Mouse (Mus musculus): Measurements from ENCODE around the gene E030030I06Rik.

E030030I06Rik gene

GRCm38 (mm10) chr10:22149073-22149690 lies at the start of gene E030030I06Rik:
Gene E030030I06Rik, minus strand, starts transcription at chr10:22149270.
- WGBS, result 1% methylated on average over 37 of the region's 37 CpGs

- 21% methylated on average over 7 of the region's 10 CpGs for WGBS
These were observed 42.0 kb upstream of the E030030I06Rik start for GRCm38 (mm10) chr10:22191035-22191434.

- WGBS, result 93% methylated on average over 2 of the region's 2 CpGs
These were observed 27.4 kb upstream of the E030030I06Rik start for GRCm38 (mm10) chr10:22176515-22176914.

- 84% methylated on average over 2 of the region's 2 CpGs for WGBS
These were observed 25.1 kb upstream of the E030030I06Rik start for GRCm38 (mm10) chr10:22174190-22174487.

GRCm38 (mm10) chr10:22173335-22174189 lies 24.5 kb upstream of the E030030I06Rik start:
- WGBS, result 20% methylated on average over 13 of the region's 17 CpGs

- WGBS, result 68% methylated on average over 4 of the region's 5 CpGs
These were observed 23.6 kb upstream of the E030030I06Rik start for GRCm38 (mm10) chr10:22172431-22173334.

- WGBS, result 97% methylated on average over 1 of the region's 1 CpGs
These were observed 18.0 kb upstream of the E030030I06Rik start for GRCm38 (mm10) chr10:22167061-22167460.

- 70% methylated on average over 2 of the region's 2 CpGs for WGBS
These were observed 17.0 kb upstream of the E030030I06Rik start for GRCm38 (mm10) chr10:22166025-22166424.

GRCm38 (mm10) chr10:22165328-22166003 lies 16.4 kb upstream of the E030030I06Rik start:
- WGBS, result 74% methylated on average over 5 of the region's 5 CpGs

- WGBS, result 35% methylated on average over 16 of the region's 16 CpGs
These were observed 14.9 kb upstream of the E030030I06Rik start for GRCm38 (mm10) chr10:22163705-22164583.

- 9% methylated on average over 9 of the region's 9 CpGs for WGBS
These were observed 14.2 kb upstream of the E030030I06Rik start for GRCm38 (mm10) chr10:22163279-22163678.

GRCm38 (mm10) chr10:22159581-22160140 lies 10.6 kb upstream of the E030030I06Rik start:
- WGBS, result 7% methylated on average over 23 of the region's 23 CpGs

- WGBS, result 2% methylated on average over 24 of the region's 24 CpGs
These were observed 10.1 kb upstream of the E030030I06Rik start for GRCm38 (mm10) chr10:22159131-22159561.

GRCm38 (mm10) chr10:22158310-22158999 lies 9.4 kb upstream of the E030030I06Rik start, which contains the start of the genes Raet1e and H60b:
Gene Raet1e, plus strand, starts transcription at chr10:22158569.
Gene H60b, plus strand, starts transcription at chr10:22158586.
- WGBS, result 1% methylated on average over 48 of the region's 48 CpGs

- WGBS, result 28% methylated on average over 3 of the region's 3 CpGs
These were observed 6.1 kb upstream of the E030030I06Rik start for GRCm38 (mm10) chr10:22154871-22155799.

- 2% methylated on average over 38 of the region's 38 CpGs for WGBS
These were observed 5.1 kb upstream of the E030030I06Rik start for GRCm38 (mm10) chr10:22154127-22154526.

GRCm38 (mm10) chr10:22153147-22153690 lies 4.1 kb upstream of the E030030I06Rik start:
- 12% methylated on average over 7 of the region's 7 CpGs for WGBS
